9 mouse cellular contexts compared by ENCODE assay signal in genomic region chr14:12823781-12824180, GRCm38 (mm10). TPM values are rescaled to one million over a fixed set of nuclear protein-coding genes. Genes with fewer than 3 reads are reported as not detected.
DNase-seq lines count a peak whose midpoint lies in the region; ATAC-seq and TF ChIP-seq lines count a peak whose summit lies in the region.
"Had no signal": no experiment of that assay in that cellular context is flagged by ENCODE, and none has a peak within 500 bp of the region (broad histone marks: within the 10 kb centered on the region; RNA-seq: fewer than 3 reads in every experiment).

No protein-coding gene starts in this region.

- H3K27ac ChIP-seq in layer of hippocampus, adult 2 months = peak overlapping the region; percentile 99
- no peak overlapping the region for H3K27ac ChIP-seq in hindbrain, embryonic 10.5 days
- H3K27ac ChIP-seq in neural tube, embryonic 12.5 days = no peak overlapping the region

- H3K36me3 ChIP-seq in hindbrain, embryonic 10.5 days = no peaks in the 10 kb centered on the region
- no peaks in the 10 kb centered on the region for H3K36me3 ChIP-seq in neural tube, embryonic 12.5 days

- TF ChIP-seq CTCF in layer of hippocampus, adult 2 months (conservative IDR thresholded peaks at IDR 0.05) = no peak

- H3K4me1 ChIP-seq in hindbrain, embryonic 10.5 days (replicated peaks) = peaks cover 15% of the 10 kb centered on the region
- H3K4me1 ChIP-seq in neural tube, embryonic 12.5 days = peaks cover 3% of the 10 kb centered on the region; the same call in 1 of the 2 replicates

- no peak for ATAC-seq in neural tube, embryonic 12.5 days (ENCODE audit: low FRiP score, low read depth)

- H3K4me3 ChIP-seq in layer of hippocampus, adult 2 months = no peak overlapping the region; the same call in 1 of the 2 replicates
- peak overlapping the region; percentile 76; the same call in 1 of the 2 replicates for H3K4me3 ChIP-seq in hindbrain, embryonic 10.5 days
- H3K4me3 ChIP-seq in neural tube, embryonic 12.5 days = no peak overlapping the region

- 17% methylated on average over 6 of the region's 6 CpGs for WGBS in hindbrain, embryonic 10.5 days
- WGBS in neural tube, embryonic 12.5 days = 18% methylated on average over 6 of the region's 6 CpGs

- H3K4me2 ChIP-seq in neural tube, embryonic 12.5 days (replicated peaks) = peak overlapping the region; percentile 79

- no peak overlapping the region for H3K9ac ChIP-seq in neural tube, embryonic 12.5 days

- H3K27me3 ChIP-seq in hindbrain, embryonic 10.5 days (ENCODE audit: insufficient read depth, poor library complexity, severe bottlenecking) = peaks cover 8% of the 10 kb centered on the region; the same call in 1 of the 2 replicates
- no peaks in the 10 kb centered on the region for H3K27me3 ChIP-seq in neural tube, embryonic 12.5 days (replicated peaks)

- no peak for DNase-seq in layer of hippocampus, adult 2 months (ENCODE audit: low spot score in 2 of 2)
- DNase-seq in layer of hippocampus, adult 8-10 months (ENCODE audit: low spot score in 2 of 2) = no peak
- peak; percentile 72 for DNase-seq in adrenal gland, postnatal 14 days
- DNase-seq in hindbrain, embryonic 10.5 days (ENCODE audit: low spot score) = peak; percentile 55
- no peak for DNase-seq in frontal cortex, postnatal 36 days (ENCODE audit: low spot score in 2 of 2)
- no peak for DNase-seq in left cerebral cortex, adult 11 months (ENCODE audit: low spot score)
- DNase-seq in thymus, postnatal 0 days (ENCODE audit: low spot score) = no peak

- H3K9me3 ChIP-seq in hindbrain, embryonic 10.5 days = no peaks in the 10 kb centered on the region
- H3K9me3 ChIP-seq in neural tube, embryonic 12.5 days = no peaks in the 10 kb centered on the region

RNA-seq across cellular contexts. Expression of gene Cadps, which starts 0.9 kb away (rescaled TPM):
- total RNA-seq in layer of hippocampus, adult 2 months (2021) = 100 to 1,000 TPM; 232 to 234 TPM
- 100 to 1,000 TPM; 212 to 247 (median 230) TPM for total RNA-seq in layer of hippocampus, adult 8-10 months (2022)
- total RNA-seq in adrenal gland, postnatal 14 days (2021) = 7.7 and 11.2 TPM in 2 replicates
- 4.3 and 7.8 TPM in 2 replicates for polyA plus RNA-seq in hindbrain, embryonic 10.5 days (2016; fragmentation: Nextera tagmentation; extraction: Ambion mirVana)
- 28.7 and 30.1 TPM in 2 replicates for polyA plus RNA-seq in neural tube, embryonic 12.5 days (2016; fragmentation: Nextera tagmentation; extraction: Ambion mirVana)
- 4.7 and 5.3 TPM in 2 replicates for polyA plus RNA-seq in thymus, postnatal 0 days (2015; fragmentation: Nextera tagmentation; extraction: Ambion mirVana)
- total RNA-seq: neutrophil, adult 5-6 weeks had no signal

Comparison
In these comparisons a context has a peak if more than half of its experiments do, and no peak if none do; other contexts are left out.
1. DNase-seq: peak in adrenal gland, postnatal 14 days (single experiment) and hindbrain, embryonic 10.5 days (single experiment); none in layer of hippocampus, adult 2 months (0 of 2), layer of hippocampus, adult 8-10 months (0 of 2), frontal cortex, postnatal 36 days (0 of 2), left cerebral cortex, adult 11 months (single experiment) and thymus, postnatal 0 days (single experiment).
2. RNA of gene Cadps, which starts 0.9 kb away (total RNA-seq): 212 to 247 TPM in layer of hippocampus, adult 8-10 months and 232 to 234 TPM in layer of hippocampus, adult 2 months; 7.7 to 11.2 TPM in adrenal gland, postnatal 14 days; every median in the first group is over 10 times any median in the second.